Mouse (Mus musculus) ES-Bruce4 (cell line): ENCODE measurements around the gene Ercc6. TPM values are rescaled to one million over a fixed set of nuclear protein-coding genes. Genes with fewer than 3 reads are reported as not detected.

ENCODE experiments used
- H3K27ac ChIP-seq: 2 replicates; pipeline ENCODE4 v1.5.1; 2012; ENCODE audit warnings: low read length, inconsistent platforms; ENCODE audit not compliant: insufficient read depth
- H3K27me3 ChIP-seq: 2 replicates; pipeline ENCODE4 v1.6.1; 2012; ENCODE audit warnings: mild to moderate bottlenecking, low read length, inconsistent platforms; ENCODE audit not compliant: control insufficient read depth, poor library complexity, insufficient read depth, severe bottlenecking
- H3K36me3 ChIP-seq: 2 replicates; pipeline ENCODE4 v1.6.1; 2012; ENCODE audit warnings: inconsistent platforms, mild to moderate bottlenecking, low read length, moderate library complexity; ENCODE audit not compliant: control insufficient read depth, poor library complexity, insufficient read depth, severe bottlenecking
- H3K4me1 ChIP-seq: one replicate; pipeline ENCODE4 v1.8.1; 2011; ENCODE audit warnings: low read length; ENCODE audit not compliant: control insufficient read depth, insufficient read depth
- H3K4me3 ChIP-seq: 2 replicates; pipeline ENCODE4 v1.5.1; 2011; ENCODE audit warnings: low read depth, mild to moderate bottlenecking, low read length
- H3K9ac ChIP-seq: 2 replicates; pipeline ENCODE4 v1.6.1; 2012; ENCODE audit warnings: low read depth, mild to moderate bottlenecking, inconsistent platforms; ENCODE audit not compliant: poor library complexity, severe bottlenecking
- H3K9me3 ChIP-seq: replicated peaks from 2 replicates; pipeline ENCODE4 v1.6.1; 2012; ENCODE audit warnings: mild to moderate bottlenecking, low read length, inconsistent platforms; ENCODE audit not compliant: control insufficient read depth, poor library complexity, insufficient read depth, severe bottlenecking
- CTCF ChIP-seq: IDR thresholded peaks from one replicate; pipeline ENCODE4 v1.8.1; 2011; ENCODE audit warnings: low read depth, low read length
- EP300 ChIP-seq: IDR thresholded peaks from 2 replicates; pipeline ENCODE4 v1.6.1; 2011; ENCODE audit warnings: low read depth, low read length; ENCODE audit not compliant: insufficient read depth
- POLR2A ChIP-seq: IDR thresholded peaks from one replicate; pipeline ENCODE4 v1.8.1; 2011; ENCODE audit warnings: low read length; ENCODE audit not compliant: insufficient read depth
- polyA plus RNA-seq: library from polyadenylated mRNA; stranded (reverse); fragments of >200 nt; gene quantifications from 2 replicates; pipeline ENCODE4 v1.2.4, GENCODE M21; 2011; ENCODE audit warnings: low read depth; ENCODE audit not compliant: missing spikeins, insufficient read depth, insufficient read length

The Ercc6 gene
- polyA plus RNA-seq, 1 experiment = 22.8 TPM

DNA sequence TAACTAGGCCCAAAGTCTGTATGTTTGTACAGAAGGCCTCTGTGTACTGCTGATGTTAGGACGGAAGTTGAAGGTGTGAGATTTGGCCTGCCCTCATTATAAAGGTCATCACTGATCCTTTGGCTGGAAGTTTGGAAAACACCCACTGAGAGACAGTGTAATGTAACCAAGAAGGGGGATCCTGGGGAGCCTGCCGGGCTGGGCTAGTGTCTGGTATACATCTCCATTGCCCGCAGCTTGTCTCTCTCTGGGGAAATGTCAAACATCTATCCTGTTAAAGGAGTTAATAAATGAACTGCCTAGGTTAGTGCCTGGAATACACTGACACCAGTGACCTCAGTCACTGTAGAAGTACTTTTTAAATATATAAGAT is 19.8 kb downstream of the Ercc6 start:
- Histone ChIP-seq H3K4me1 (no peaks in the 10 kb centered on the region), H3K27me3 (no peaks in the 10 kb centered on the region), H3K27ac (no peak overlapping the region), H3K9ac (no peak overlapping the region), H3K36me3 (no peaks in the 10 kb centered on the region; the same call in 1 of the 2 replicates), H3K4me3 (no peak overlapping the region), H3K9me3 (no peaks in the 10 kb centered on the region)
- TF ChIP-seq EP300 (no peak), POLR2A (no peak), CTCF (no peak)

DNA sequence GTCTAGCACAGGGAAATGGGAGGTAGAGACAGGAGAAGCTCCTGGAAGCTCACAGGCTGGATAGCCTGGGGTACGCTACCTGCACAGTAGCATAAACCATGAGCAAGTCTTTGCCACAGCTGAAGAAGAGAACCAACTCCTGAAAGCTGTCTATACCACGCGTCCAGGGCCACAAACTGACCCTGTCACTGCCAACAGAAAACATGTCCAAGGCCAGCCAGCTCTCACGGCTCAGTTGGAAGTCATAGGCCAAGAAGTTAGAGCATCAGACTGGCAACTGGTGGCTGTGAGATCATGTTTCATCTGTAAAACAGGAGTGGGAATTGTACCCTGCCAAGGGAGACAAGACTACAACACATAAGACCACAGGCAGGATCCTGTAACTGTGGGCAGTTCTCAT is 20.3 kb downstream of the Ercc6 start:
- H3K9me3 ChIP-seq = no peaks in the 10 kb centered on the region
- H3K36me3 ChIP-seq = no peaks in the 10 kb centered on the region; the same call in 1 of the 2 replicates
- no peak overlapping the region for H3K9ac ChIP-seq
- no peaks in the 10 kb centered on the region for H3K4me1 ChIP-seq
- no peaks in the 10 kb centered on the region for H3K27me3 ChIP-seq
- no peak overlapping the region for H3K4me3 ChIP-seq
- H3K27ac ChIP-seq = no peak overlapping the region
- TF ChIP-seq EP300 = no peak
- TF ChIP-seq CTCF = no peak
- no peak for TF ChIP-seq POLR2A

GRCm38 (mm10) chr14:32534137-32534536 is 20.8 kb downstream of the Ercc6 start:
- Histone ChIP-seq H3K36me3 (no peaks in the 10 kb centered on the region; the same call in 1 of the 2 replicates), H3K4me1 (no peaks in the 10 kb centered on the region), H3K27ac (no peak overlapping the region), H3K27me3 (no peaks in the 10 kb centered on the region), H3K9me3 (no peaks in the 10 kb centered on the region), H3K9ac (no peak overlapping the region), H3K4me3 (no peak overlapping the region)
- TF ChIP-seq CTCF (peak; percentile 53), EP300 (no peak)

DNA sequence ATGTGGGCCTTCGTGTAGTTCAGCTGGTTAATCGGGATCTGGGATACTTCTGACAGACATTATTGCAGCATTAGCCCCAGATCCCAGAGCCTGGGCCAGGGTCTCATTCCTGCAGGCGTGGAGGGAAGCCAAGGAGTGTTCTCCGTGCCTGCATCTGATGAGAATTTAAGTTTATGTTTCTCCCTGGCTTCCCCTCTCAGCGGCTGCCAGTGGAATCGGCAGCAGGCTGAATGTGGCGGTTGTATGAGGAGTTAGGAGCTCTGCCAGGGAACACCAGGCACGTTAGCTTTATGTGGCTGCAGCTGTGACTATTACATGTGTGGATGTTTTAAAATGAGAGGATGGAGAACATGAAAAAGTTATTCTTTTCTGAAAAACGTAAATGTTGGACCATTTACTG is 23.4 kb downstream of the Ercc6 start:
- TF ChIP-seq CTCF (no peak), POLR2A (no peak), EP300 (no peak)
- Histone ChIP-seq H3K27ac (no peak overlapping the region), H3K27me3 (no peaks in the 10 kb centered on the region), H3K36me3 (peaks cover 3% of the 10 kb centered on the region), H3K9me3 (no peaks in the 10 kb centered on the region), H3K4me1 (no peaks in the 10 kb centered on the region), H3K4me3 (no peak overlapping the region), H3K9ac (no peak overlapping the region)

GRCm38 (mm10) chr14:32538115-32538514 is 24.8 kb downstream of the Ercc6 start:
- H3K36me3 ChIP-seq = peaks cover 3% of the 10 kb centered on the region
- H3K27ac ChIP-seq = no peak overlapping the region
- no peak for TF ChIP-seq POLR2A
- TF ChIP-seq EP300 = no peak
- TF ChIP-seq CTCF = no peak
- H3K4me3 ChIP-seq = no peak overlapping the region
- H3K9me3 ChIP-seq = no peaks in the 10 kb centered on the region
- H3K4me1 ChIP-seq = no peaks in the 10 kb centered on the region
- H3K9ac ChIP-seq = no peak overlapping the region
- no peaks in the 10 kb centered on the region for H3K27me3 ChIP-seq

DNA sequence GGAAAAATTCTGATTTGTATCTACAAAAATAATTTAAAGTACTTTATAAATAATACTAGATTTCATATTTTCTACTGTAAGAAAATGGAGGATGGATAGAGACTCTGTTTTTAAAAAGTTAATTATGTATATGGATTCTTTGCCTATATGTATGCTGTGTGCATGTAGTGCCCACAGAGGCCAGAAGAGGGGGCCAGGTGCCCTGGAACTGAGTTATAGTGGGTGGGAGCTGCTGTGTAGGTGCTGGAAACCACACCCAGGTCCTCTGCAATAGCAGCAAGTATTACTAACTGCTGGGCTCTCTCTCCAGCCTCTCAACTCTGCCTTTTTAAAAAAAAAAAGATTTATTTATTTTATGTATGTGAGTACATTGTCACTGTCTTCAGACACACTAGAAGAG is 29.8 kb downstream of the Ercc6 start:
- Histone ChIP-seq H3K4me3 (no peak overlapping the region), H3K36me3 (peaks cover 5% of the 10 kb centered on the region; the same call in 1 of the 2 replicates), H3K9me3 (no peaks in the 10 kb centered on the region), H3K27me3 (no peaks in the 10 kb centered on the region), H3K9ac (no peak overlapping the region), H3K27ac (no peak overlapping the region), H3K4me1 (no peaks in the 10 kb centered on the region)
- TF ChIP-seq CTCF (peak; percentile 54), POLR2A (no peak), EP300 (no peak)

DNA sequence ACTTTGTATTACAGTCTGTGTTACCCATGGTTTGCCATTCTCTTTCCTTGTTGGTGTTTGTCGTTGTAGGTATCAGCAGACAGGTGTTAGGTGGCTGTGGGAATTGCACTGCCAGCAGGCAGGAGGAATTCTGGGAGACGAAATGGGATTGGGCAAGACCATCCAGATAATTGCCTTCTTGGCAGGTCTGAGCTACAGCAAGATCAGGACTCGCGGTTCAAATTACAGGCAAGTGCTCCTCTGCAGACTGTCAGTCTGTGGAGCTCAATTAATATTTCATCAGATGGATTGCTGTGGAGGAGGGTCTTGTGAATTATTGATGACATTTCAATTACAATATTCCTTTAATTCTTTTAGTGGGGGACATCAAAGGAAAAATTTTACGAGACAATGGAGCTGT is 33.4 kb downstream of the Ercc6 start:
- Histone ChIP-seq H3K9me3 (no peaks in the 10 kb centered on the region), H3K27me3 (no peaks in the 10 kb centered on the region), H3K27ac (no peak overlapping the region), H3K9ac (no peak overlapping the region), H3K4me1 (no peaks in the 10 kb centered on the region), H3K4me3 (no peak overlapping the region), H3K36me3 (peaks cover 2% of the 10 kb centered on the region; the same call in 1 of the 2 replicates)
- TF ChIP-seq EP300 = no peak
- no peak for TF ChIP-seq CTCF
- TF ChIP-seq POLR2A = no peak
